Mouse (Mus musculus) yolk sac, embryonic 10.5 days (tissue): Measurements from ENCODE around the gene Higd1b.
A peak's percentile ranks its signal among the peaks of the same experiment; 100 is the strongest.

ENCODE experiments used
- DNase-seq: peaks from one replicate; pipeline ENCODE4 v3.0.0-alpha.2; 2017; ENCODE audit warnings: low spot score

Higd1b gene

DNA sequence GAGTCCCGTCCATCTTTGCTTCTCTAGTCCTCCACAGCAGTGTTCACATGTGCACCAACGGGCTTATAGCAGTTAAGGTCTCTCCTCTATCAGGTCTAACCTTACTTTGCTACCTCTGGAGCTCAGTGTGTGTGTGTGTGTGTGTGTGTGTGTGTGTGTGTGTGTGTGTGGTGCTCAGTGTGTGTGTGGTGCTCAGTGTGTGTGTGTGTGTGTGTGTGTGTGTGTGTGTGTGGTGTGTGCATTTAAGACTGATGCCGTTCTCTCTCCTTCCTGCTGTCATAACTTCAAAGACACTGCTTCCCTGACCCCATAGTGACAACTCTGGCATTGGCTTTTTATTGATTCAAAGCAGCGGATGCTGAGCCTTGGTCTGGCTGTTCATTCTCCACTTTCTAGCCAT lies at the start of gene Higd1b:
Higd1b (plus strand) TSS at position 301 of the 400 bp plus-strand sequence.
- DNase-seq, result no peak

DNA sequence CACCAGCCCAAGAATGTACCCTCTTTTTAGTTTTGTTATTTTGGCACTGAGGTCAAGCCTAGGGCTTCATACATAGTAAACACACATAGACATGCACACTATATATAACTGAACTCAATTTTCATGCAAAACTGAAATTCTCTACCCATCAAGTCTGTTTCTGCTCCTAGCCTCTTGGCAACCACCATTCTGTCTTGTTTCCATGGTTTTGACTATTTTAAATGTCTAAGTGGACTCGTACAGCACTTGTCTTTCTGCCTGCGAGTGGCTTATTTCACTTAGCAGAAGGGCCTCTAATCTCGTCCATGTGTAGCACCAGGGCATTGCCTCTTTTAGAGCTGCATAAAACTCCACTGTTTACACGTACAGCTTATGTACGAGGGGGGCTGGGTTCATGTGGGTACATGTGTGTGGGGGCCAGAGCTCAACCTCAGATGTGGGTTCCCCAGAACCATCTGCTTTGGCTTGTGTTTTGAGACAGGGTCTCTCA lies 47.9 kb upstream of the Higd1b start:
- no peak for DNase-seq

DNA sequence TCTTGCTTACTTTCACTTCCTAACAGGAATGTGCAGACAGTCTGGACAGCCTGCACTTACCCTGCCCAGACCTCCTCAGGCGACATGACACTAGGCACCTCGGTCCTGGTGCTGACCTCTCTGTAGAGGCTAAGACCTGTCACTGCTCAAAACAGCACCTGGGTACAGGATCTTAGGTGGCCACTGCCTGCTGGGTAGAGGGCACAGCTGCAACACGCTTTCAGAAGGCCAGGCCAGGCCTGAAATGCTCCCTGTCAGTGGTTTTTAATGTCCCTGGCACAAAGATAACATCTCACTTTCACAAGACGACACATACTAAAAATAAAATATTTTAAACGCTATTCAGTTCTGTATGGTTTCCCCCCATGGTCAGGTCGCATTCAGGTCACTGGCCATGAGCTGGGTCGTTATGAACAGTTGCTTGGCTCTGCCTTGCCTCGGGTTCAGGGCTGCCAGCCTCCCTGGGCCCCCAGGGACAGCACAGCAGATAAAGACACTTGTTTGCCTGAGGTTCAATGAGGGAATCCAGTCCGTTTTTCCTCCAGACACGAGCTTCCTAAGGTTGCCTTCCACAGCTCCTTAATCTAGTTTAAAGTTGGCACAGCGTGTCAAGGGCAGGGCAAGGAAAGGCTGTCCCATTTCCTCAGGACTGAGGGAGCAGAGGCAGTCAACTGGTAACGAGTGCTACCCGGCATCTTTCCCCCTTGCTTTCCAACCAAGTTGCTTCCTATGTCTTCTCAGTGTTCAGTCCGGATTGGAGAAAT lies 43.8 kb upstream of the Higd1b start:
- no peak for DNase-seq

DNA sequence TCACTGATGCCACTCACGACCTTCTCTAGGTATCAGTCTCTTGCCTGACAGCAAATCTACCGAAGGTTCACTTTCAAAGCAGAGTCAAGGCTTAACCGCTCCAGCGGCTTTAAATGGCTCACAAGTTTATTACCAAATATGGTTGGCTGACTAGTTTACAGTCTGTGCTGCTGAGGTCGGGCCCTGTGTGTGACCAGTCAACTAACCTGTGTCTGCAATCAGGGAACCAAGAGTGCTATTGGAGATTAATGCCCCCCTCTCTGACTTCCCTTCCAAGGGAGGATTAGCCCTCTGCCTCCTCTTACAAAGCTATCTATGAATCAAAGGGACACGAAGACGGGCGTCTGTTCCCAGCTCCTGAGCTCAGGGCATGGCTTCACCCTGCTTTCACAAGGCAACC lies 41.5 kb upstream of the Higd1b start:
- no peak for DNase-seq

DNA sequence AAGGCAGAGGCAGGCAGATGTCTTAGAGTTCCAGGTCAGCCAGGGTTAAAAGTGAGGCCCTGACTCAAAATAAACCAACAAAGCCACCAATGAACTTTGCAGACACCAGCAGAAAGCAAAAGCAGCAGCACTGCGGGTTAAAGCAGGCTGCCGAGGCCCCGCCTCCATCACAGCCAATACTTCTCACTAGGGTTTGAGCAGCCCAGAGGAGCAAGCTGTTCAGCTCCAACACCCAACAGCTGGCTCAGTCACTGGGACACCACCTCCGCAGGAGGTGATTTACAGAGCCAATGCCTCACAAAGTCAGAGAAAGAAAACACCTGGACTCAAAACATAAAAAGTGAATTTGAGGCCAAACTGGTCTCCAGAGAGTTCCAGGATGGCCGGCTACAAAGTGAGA lies 32.2 kb upstream of the Higd1b start:
- no peak for DNase-seq

DNA sequence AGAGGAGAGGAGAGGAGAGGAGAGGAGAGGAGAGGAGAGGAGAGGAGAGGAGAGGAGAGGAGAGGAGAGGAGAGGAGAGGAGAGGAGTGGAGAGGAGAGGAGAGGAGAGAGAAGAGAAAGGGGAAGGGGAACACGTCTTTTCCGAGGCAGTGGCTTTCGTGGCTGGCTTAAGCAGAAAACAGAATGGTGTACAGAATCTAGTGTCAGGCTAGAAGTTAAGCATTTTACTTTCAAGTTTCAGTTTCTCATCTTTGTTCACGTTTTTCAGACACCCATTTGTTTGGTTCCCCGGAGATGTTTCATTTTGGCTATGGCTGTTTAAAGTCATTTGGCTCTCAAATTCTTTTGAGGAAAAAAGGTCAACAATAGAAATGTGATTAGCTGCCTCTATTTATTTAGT lies 27.4 kb upstream of the Higd1b start:
- no peak for DNase-seq

DNA sequence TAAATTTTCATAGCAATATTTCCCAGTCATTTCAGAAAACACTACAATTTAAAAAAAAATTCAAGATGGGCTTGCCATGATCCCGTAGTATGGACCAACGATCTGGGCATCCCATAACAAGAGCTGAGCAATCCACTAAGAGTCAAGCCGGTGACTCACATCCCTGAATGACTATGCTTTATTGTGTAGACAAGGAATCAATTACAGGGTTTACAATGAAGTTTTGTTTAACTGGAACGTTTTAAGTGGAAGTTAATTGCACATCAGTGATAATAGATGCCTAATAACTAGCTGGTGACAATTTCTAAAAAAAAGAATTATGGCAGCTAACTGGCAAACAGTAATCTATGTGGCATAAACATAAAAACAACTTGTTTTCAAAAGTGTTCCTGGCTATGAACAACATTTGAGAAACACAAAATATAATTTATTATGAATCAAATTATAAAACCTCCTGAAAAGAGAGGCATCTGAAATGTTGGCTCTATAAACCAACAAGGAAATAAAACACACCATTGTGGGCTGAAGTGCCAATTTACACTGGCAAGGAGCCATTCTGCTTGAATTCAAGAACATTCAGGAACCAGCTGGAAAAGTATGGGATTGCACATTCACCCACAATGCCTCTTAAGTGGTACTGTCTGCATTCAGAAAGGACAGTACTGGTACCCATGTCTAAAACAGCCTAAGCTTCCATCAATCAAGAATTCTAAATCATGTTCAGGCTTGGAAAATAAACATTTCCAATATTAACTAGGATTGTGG lies 24.7 kb upstream of the Higd1b start:
- DNase-seq, result no peak

DNA sequence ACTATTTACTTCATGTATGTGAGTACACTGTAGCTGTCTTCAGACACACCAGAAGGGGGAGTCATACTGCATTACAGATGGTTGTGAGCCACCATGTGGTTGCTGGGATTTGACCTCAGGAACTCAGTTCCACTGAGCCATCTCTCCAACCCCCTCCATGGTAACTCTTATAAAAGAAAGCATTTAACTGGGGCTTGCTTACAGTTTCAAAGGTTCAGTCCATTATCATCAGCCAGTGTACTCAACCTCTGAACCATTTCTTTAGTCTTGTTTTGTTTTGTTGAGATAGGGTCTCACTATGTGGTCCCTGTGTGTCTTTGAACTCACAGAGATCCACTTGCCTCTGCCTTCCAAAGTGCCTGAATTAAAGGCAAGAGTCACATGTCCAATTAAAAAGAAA lies 20.8 kb upstream of the Higd1b start:
- no peak for DNase-seq

DNA sequence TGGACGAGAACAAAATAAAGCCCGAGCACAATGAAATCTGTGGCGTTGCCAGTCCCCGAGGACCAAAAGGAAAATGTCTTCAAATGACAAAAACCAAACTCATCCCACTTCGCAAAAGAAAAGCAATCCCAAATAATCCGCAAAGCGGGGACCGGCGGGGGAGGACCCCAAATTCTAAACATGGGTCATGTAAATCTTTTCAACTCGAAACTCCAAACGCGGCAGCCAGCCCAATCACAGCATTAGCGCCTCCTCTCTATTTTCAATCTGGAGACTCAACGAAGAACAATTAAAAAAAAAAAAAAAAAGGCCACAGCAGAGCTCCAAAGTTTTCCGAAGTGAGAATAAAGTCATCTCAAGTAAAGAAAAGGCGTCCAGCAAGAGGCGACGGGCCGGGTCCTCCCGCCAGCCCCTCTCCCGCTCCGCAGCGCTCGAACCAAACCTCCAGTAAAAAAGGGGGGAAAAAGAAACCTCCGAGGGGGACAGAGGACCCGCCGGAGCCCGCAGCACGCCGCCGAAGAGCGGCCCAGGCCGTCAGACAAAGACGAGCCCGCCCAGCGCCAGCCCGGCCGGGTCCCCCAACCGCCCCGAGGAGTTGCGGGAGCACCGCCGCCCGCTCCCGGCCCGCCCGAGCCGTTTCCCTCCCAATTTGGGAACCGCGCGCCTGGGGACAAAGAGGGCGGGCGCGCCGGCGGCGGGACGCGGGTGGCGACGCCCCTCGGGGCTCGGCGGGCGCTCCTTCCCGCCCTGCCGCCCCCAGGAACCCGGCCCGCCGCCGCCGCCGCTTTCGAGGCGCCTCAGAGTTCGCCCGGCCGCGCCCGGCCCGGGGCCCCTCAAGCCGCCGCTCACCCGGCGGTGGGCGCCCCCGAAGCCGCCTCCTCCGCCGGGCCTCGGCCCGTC lies 17.3 kb upstream of the Higd1b start:
- DNase-seq, result peak; percentile 14

DNA sequence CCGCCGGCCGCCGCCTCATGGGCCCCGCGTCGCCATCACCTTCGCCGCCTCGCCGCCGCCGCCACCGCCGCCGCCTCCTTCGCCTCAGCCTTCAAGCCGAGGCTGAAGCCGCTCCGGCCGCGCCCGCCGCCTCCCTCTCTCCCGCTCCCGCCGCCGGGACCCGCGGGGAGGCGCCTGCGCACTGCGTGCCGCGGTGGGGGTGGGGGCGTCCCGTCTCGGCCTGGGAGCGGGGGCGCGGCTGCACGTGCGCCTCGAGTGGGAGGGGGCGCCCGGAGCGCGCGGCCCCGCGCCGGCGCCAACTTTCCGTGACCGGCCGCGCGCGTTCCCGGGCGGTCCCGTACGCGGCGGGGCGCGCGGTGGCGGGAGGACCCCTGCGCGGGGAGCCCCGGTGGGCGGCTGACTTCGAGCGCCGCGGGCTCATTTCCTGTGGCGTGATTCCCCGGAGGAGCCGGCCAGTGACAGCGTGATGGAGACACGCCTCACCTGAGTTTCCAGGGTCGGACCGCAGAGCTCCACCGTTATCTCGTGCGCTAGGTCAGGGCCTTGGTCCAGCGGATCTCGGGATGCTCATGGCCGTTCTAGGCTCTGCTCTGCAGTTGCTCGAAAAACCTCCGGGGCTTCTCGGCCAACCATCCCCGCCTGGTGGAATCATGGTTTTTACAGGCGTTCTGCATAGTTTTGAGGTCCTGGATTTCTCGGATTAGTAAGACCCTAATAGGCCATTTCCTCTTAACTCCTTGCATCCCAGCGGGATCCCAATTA lies 16.4 kb upstream of the Higd1b start, which contains the start of gene Gjc1:
Gjc1 (minus strand) TSS at position 680 of the 762 bp plus-strand sequence.
- peak; percentile 65 for DNase-seq

DNA sequence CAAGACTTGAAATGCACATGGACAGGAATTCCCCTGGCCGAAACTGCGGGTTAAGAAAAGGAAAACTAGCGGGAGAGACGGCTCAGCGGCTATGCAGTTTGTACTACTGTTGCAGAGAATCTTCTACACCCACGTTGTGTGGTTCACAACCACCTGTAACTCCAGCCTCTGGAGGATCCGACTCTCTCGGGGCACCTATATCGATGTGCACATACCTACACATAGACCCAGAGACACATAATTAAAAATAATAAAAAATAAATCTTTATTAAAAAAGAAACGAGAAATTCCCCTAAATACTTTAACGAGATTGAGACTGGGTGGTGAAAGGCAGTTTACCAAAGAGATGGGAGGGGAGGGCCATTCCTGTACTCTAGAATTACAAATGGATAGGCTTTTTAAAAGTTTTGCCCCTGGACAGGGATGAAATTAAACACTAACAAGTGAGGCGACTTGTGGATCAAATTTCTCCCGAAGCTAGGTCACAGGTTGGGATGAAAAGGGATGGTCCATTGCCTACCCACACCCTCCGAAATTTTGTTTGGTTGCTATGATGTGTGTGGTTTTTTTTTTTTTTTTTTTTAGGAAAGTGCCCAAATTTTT lies 15.8 kb upstream of the Higd1b start:
- no peak for DNase-seq

DNA sequence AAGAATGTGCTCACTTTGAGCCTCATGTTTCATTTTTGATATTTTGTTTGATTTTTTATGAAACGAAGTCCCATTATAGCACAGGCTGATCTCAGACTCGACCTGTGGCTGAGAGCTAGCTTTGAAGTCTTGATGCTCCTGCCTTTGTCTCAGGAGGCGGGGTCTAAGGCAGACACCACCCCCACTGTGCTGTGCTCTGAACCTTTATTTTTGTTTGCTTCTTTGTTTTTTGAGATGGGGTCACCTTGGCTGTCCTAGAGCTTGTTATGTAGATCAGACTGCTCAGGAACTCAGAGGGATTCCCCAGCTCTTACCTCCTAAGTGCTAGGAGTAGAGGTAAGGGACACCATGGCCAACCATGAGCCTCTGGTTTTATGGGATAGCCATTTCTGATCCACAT lies 15.2 kb upstream of the Higd1b start:
- no peak for DNase-seq

DNA sequence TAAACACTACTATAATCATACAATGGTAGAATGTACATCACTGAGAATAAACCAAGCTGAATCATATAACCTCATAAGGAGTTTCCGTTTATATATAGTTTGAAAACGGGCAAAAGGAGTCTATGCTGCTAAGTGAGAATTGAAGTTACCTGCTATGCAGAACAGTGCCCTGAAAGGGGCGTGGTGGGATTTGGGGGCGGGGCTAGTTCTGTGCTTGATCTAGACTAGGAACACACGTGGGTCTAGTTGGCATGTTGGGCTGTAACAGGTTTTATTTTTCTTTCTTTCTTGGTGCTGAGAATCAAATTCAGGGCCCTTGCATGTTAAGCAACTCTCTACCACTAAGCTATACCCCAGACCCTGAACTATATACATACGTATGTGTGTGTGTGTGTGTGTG lies 14.4 kb upstream of the Higd1b start:
- no peak for DNase-seq

DNA sequence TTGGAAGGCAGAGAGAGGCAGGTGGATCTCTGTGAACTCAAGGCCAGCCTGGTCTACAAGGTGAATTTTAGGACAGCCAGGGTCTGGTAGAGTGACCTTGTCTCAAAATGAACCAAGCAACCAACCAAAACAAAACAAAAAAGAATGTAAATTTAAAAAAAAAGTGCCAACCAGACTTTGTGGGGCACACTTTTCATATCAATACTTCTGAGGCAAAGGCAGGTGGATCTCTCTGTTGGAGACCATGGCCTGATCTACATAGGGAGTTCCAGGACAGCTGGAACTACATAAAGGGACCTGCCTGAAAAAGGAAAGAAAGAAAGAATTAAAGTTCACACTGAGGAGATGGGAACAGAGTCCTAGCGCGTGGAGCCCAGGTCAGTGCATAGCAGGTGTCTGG lies 9.2 kb upstream of the Higd1b start:
- no peak for DNase-seq

DNA sequence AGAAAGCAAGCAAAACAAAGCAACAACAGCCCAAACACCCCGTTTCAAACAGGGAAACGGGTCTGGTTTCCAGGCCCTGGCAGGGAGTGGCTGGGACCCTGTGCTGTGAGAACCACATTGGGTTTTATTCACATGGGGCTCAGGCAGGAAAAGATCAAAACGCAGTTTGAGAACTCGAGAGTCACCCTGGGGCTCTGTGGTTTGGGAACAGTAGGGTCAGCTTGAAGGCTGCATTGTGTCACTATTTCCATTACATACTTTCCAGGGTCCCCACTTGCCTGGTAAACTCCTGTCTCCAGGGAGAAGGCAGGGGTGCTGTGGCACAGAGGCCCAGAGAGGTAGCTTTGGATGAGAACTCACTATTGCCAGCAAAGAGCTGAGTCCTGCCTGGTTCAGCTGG lies 8.6 kb upstream of the Higd1b start:
- no peak for DNase-seq

DNA sequence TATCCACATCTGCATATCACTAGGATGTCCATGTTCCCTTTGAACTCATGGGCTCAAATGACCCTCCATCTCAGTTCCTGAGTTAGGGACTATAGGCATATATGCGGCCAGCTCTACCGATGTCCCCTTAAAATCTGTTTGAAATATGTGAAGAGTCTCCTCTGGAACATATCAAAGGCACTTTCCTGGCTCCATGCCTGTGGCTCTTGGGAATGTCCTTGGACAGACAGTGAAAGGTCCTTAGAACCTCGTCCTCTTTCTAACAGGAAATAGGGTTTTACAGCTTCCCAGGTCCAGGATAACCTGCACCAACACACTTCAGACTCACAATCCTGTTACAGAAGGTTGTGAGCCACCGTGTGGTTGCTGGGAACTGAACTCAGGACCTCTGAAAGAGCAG lies 5.4 kb upstream of the Higd1b start:
- DNase-seq, result no peak

DNA sequence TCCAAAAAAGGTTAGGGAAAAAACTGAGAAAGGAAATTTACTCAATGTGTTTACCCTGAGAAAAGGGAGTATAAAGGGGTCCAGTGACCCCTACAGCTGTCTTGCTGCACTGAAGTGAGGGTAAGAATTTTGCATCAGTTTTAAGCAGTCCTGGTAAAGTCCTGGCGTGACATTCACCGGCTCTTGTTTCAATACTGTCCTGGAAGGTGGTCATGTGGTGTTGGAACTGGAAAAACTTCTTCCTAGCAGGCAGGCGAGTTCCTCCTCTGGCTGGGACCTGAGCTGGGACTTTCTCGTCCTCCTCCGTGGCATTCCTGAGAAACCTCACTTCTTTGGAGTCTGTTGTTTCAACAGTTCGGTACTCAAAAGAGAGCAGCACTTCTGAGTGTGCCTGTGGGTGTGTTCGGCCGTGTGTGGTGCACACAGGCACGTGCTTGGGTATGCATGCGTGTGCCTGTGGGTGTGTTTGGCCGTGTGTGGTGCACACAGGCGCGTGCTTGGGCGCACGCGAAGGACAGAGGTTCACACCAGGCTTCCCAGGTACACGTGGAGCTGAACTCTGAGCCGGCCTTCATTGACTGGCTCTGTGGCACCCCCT lies 2.9 kb upstream of the Higd1b start:
- no peak for DNase-seq

DNA sequence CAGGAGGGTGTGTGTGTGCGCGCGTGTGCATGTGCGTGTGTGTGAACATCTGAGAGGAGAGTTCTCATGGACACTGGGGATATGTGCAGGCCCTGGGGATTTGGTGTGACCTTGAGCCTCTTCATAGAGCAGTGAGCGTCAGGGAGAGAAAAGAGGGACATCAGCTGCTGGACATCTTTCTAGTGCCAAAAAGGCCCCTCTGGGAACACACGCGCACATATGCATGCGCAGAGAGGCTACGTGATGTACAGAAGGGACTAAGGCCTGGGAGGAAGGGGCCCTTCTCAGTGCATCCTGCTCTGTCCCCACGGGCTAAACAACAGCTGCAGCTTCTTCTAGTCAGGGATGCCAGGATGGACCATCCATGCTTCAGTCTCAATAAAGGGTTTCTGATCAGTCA lies 1.4 kb upstream of the Higd1b start:
- no peak for DNase-seq

DNA sequence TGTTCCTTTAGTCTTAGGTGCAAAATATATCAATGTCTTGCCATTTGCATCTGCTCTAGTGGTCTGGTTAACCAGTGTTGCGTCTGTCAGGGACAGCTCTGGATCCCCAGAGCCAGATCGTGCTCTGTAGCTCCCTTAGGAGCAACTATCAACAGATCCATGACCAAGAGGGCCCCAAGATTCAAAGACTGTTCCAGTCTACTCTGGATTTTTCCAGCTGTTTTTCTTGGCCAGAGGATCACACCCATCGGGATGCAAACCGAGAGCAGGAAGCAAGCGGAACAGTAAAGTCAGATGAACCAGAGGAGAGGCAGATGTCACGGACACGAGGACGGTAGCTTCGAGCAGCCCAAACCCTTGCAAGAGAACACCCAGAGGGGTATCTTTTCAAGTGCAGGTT lies 497 bp downstream of the Higd1b start:
- DNase-seq, result no peak

DNA sequence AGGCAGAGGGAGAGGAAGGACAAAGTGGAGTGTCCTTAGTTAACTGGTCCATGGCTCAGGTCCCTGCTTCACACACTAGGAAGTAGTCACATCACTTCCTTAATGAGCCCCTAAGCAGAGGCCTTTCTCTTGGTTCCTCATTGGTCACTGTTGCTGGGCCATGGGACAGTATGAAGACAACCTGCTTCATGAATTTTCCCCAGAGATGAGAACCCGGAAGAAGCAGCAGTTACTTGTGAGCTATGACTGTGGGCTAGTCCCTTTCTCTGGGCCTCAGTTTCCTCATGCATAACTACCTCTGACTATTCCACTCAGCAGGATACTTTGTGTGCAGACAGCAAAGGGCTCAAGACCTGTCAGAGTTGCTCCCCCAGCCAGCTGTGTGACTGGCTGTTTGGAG lies 1.7 kb downstream of the Higd1b start:
- no peak for DNase-seq

DNA sequence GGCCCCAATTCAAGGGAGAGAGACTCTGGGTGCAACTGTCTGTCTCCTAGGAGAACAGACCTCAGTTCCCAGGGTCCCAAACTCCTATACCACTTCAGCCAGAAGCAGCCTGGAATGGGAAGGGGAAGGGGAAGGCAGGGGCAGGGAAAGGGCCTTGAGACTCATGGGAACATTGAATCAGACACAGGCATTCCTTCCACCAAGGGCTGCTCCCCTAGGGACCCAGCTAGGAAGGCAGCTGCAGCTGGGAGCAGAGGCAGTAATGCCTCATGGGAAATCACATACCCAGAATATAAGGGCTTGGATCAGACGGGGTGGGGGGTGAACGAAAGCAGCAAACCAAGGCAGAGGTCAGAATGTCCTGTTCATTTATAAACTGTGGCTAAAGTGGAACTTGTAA lies 2.5 kb downstream of the Higd1b start:
- DNase-seq, result no peak
